Mouse (Mus musculus) stomach, postnatal 0 days (tissue): ENCODE data around the gene Nr2c1.

Source experiments
- CTCF ChIP-seq: IDR thresholded peaks from 2 replicates; pipeline ENCODE4 v1.5.1; 2016; ENCODE audit warnings: antibody characterized with exemption, low read depth, mild to moderate bottlenecking, moderate library complexity
- EP300 ChIP-seq: optimal IDR thresholded peaks from 2 replicates; pipeline ENCODE3; 2016; ENCODE audit warnings: antibody characterized with exemption

- TF ChIP-seq EP300 (no peak), CTCF (no peak)
These were observed 35.6 kb upstream of the Nr2c1 start for GRCm38 (mm10) chr10:94112207-94112606.
